Mouse (Mus musculus) R1 (cell line): ENCODE results near the gene Pnma1.

Experiments used
- DNase-seq: peaks from one replicate; pipeline ENCODE4 v3.0.0-alpha.2; 2018; ENCODE audit warnings: low read depth, low spot score

Pnma1 gene

DNA sequence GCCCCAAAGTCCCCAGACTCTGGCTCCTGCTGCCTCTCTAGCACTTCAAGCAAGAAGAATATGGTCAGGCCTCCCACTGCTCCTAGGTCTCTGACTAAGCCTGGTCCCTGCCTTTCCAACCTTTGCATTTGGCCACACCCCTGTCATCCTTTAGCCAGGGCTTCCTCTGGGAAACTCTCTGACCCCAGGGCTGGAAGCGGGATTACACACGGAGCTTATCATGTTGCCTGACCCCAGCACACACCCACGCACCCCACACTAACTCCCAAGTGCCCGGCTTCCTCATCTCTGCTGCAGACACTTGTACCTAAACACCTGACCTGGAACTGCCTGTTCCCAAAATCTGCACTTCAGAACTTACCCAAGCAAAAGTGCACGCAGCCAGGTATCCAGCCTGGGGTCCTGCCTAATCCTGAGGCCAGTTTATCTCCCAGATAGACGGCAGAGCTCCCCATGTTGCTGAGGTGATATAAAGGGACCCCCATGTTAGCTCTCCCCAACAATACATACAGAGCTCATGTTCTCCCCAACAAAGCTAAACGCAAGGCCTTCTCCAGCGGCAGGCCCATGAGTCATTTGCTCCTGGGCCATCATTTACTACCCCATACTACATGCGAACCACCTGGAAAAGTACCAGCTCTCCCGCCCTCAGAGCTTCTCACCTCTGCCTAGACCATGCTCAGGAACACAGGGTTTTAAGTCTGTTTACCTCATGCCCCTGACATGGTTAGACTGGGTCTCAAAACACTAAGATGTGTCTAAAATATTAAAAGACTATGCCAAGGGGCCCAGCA lies 30.6 kb upstream of the Pnma1 start:
- no peak for DNase-seq

DNA sequence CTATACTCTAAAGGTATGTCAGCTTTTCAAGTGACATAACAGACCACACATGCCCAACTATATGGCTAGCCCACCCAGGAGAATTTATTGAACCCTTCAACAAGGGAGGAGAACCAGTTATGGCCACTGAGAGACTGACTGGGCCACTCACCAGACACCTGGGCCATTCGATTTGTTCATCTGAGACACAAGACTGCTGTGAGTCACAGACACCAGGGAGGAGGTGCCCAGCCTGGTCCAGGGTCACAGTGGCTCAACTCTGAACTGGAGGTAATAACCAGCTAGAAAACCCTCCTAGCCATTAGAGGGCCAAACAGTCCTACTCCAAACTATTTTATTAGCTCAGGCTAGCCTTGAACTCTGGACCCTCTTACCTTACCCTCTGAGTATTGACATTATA lies 29.8 kb upstream of the Pnma1 start:
- no peak for DNase-seq

DNA sequence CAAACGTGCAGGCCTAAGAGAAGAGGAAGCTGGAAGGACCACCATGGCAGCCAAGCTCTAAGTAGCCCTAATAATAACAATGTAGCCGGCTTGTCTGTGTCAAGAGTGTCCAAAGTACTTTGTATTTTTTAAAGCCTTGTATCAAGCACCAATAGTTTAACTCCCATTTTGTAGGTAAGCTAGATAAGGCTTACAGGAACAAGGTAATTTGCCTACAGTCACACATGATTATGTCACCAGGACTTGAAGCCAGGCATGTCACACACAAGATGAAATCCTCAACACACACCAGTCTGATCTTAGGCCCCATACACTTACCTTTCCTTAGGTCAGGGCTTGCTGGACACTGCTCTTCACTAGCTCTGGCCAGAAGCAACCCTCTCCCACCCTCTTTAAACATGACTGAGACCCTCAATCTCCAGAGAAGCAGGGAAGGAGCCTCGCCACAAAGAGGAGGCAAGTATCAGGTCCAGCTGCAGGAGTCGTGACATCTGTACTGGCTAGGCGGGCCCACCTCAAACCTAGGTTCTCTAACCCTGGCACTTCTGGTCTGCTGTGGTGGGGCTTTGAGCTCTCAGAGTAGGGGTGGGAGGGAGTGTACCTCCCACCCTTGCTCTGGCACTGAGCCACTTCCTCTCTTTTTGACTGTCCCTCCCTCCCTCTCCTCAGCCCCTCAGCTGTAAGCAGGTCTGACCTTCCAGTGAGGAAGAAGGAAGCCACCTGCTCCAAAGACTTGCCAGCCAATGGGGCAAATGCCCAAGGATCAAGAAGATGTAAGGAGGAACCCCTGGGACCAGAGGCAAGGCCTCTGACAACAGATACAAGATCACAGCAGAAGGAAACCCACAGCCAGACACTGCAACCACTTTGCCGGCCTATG lies 28.8 kb upstream of the Pnma1 start:
- DNase-seq = no peak

DNA sequence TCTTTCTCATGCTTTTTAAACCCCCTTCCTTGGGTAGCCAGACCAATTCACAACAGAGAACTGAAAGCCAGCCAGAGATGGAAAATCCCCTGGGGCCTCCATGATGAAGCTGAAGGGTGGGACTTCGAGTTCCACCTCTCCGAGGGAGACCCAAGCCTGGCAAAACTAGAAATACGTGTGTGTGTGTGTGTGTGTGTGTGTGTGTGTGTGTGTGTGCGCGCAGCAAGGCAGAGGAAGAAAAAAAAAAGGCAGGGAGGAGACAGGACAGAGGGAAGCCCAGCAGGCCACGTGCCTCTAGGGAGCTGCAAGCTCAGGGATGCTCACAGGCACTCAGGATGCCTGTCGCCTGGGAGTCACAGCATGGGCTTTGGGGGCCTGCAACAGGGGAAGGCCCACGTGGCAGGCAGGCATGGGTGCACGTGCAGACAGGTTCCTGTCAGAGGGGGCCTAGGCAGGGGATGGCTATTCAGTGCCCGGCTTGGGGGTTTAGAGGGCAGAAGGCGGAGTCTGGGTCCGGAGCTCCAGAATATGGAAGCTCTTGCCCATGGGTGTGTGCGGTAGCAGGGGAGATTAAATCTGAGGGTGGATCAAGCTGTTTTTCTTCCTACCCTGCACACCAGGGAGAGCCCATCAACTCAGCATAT lies 28.0 kb upstream of the Pnma1 start:
- no peak for DNase-seq

DNA sequence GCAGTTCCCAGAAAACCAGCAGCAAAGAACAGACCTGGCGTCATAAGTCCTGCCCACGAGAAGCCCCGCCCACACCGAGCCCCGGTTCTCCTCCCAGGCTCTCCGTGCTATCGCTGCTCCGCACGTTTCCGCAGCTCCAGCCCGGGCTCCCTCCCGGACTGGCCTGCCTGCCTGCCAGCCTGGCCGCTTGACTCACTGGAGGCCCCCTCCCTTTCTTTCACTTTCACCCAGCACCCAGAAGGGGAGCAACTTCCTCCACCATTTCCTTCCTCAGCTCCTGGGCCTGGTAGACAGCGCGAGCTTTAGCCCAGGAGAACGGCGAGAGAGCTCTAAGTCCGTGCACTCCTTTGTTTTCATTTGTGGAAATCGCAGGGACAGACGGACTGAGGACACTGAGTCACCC lies 27.4 kb upstream of the Pnma1 start:
- DNase-seq = peak; percentile 68

DNA sequence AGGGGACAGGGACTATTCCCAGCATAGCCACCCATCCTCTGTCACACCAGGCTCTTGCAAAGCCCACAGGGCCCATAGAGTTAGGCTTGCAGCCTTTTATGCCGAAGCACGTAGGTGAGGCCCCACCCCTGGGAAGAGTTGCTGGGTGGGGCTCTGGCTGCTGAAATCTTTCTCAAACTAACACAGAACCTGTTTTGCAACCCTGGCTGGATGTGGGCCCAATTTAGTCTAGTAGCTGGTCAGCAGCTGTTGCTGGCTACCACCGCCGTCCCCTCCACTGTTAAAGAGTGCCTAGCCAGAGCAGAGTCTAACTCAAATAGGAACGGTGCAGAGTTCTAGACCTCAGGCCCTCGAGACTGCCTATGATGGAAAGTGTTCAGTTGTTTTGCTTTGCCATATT lies 26.6 kb upstream of the Pnma1 start:
- DNase-seq = peak; percentile 58

DNA sequence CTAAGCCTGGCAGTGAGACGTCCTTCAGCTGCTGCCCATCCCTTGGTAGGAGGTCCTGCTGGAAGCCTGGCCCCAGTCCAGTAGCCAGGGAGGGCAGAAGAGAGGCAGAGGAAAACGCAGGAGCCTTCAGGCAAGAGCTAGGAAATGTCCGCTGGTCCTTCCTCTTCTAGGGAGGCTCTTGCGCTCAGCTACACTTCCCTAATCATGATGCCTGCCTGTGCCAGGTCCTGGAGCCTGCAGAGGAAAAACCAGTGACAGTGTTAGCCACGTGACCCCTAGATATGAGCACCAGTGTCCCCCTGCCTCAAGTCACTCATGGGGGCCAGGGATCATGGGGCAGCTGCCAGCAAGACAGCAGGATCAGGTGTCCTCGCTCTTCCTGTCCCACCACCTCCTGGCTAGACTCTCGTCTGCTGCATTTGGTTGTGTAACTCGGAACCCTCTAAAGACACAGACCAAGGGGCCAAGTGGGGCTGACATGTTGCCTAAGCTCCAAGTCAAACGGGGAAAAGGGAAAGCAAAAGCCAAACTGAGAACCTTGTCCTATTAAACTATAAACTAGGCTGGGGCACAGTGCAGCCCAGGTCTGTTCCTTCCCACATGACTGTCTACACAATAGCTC lies 26.0 kb upstream of the Pnma1 start:
- DNase-seq = no peak

DNA sequence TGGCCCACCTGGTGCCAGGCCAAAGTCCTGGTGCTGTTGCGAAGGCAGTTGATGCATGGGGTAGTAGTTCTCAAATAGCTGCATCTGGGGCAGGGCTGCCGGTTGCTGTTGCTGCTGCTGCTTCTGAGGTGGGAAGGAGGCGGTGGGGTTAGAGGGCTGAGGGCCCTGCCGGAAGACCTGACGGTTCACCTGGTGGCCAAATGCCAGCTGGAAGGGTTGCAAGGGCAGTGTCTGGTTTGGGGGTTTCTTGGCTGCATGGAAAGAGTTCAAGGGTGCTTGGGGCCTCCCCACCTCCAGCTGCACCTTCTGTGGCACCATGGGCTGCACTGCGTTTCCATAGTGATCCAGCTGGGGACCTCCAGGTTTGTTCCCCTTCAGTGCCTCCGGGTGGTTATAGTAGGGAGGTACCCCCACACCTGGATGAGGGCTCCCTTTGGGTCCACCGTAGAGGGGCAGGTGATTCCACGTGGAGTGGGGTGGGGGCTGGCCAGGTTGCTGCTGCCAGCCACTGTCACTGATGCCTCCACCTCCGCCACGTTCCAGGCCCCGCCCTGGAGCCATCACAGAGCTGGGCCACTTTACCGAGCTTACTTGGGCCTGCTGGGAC lies 25.1 kb upstream of the Pnma1 start:
- DNase-seq = no peak

DNA sequence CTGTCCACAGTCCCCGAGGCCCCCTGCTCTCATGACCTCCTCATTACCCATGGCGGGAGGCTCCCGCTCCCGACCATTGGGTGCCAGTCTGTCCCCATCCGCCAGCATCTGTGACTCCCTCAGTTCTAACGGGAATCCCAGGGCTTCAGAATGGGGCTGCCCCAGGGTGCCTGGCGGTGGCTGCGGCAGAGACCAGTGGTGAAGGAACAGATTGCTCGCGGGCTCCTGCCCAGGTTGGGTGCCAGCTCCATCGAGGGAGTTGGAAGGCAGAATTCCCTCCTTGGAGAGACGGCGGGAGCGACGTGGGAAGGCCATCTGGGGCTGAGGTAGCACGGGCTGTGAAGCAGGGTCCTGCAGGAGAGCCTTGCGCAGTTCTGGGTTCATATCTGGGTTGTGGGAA lies 24.6 kb upstream of the Pnma1 start:
- no peak for DNase-seq

DNA sequence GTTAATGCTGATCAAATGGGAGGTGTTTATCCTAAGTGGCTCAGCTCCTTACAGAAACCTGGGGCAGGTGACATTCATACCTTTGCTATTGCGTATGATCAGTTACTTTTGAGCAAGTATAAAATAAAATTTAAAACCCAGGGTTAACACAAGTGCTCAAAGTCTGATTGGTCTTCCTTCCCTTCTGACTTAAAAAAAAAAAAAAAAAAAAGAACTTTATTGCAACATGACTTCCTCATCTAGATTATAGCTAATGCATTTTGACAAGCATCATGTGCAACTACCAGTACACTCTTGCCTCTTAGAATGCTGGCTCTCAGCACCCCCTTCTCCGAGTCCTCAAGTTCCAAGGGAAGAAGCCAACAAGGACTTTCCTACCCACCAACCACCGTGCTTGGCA lies 23.9 kb upstream of the Pnma1 start:
- DNase-seq = no peak

DNA sequence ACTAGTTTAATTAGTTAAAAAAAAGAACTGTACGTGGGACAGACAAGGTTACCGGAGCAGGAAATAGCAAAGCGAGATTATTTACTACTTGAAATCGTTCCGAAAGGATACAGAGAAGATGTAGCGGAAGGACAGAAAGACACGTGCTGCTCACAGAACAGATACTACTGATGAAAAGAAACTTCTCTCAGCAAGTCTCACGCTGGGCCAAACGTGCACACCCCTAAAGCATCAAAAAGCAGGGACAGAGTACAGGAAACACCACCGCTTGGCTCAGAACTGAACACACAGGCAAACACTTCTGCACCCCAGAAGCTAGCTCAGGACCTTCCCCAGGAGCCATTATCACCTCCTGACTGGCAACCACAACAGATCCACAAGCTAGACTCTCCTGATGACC lies 22.3 kb upstream of the Pnma1 start:
- DNase-seq = no peak

DNA sequence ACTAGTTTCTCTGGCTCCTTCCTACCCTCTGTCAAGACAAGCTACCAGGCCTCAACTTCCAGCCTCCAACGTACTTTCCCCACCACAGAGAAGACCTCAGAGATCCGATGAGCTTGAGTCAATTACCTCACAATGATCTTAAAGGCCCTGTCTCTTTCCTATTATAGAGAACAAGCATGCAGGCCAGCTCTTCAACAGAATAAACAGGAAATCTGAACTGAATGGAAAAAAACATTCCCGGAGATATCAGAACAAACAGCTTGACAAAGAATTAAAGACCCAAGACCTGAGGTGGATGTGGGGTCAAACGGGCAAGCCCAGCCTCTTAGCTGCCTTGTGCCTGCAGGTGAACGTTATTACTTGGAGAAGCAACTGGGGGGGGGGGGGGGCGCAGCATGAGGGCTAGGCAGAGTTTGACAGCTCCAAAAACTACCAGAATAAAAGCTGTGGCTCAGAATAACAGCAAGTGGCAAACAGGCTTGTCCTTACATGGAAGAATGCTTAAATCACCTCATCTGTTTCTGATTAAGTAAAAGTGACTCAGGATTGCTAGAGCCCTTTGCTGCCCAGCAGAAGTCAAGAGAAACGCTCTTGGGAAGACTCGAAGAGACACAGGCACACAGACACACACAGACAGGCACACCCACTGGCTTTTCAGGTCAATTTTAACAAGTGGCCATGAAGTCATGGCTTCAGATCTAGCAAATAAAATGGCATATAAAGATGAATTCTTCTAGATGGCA lies 17.5 kb upstream of the Pnma1 start:
- no peak for DNase-seq

DNA sequence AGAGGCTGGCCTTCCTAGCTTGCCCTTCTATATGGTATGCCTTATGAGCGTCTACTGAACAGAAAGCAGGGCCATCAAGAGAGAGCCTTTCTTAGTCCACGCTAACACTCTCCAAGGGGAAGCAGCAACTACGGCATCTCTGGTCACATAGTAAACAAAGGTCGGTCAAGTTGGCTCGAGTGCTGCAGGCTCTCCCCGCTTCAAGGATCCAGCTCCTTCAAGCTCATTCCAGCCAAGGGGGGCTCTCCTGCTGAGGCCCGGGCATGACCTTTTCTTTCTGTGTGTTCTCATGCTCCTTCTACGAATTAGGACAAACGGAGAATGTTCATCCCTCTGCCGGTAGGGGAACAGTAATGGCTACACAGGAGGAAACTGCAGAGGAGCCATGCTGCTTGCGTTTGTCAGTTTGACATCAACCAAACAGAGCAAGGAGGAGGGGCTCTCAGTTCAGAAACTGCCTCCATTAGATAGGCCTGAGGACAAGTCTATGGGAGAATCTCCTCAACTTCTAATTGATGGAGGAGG lies 15.4 kb upstream of the Pnma1 start:
- DNase-seq = peak; percentile 80

DNA sequence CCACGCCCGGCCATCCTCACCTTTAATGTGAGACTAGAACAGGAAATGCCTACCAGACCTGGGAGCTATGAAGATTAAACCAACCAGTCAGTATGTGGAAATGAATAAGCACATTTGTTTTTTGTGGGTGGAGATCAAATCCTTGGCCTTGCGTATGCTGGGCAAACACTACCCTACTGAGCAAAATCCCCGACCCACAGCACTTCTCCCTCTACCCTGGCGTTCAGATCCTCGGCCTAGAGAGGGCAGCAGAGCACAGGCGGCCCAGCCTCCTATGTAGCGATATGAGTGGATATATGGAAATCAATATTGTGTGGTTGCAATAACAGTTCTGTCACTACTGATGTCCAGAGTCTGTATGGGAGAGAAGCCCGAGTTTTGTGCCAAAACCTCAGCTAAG lies 14.8 kb upstream of the Pnma1 start:
- DNase-seq = peak; percentile 71

DNA sequence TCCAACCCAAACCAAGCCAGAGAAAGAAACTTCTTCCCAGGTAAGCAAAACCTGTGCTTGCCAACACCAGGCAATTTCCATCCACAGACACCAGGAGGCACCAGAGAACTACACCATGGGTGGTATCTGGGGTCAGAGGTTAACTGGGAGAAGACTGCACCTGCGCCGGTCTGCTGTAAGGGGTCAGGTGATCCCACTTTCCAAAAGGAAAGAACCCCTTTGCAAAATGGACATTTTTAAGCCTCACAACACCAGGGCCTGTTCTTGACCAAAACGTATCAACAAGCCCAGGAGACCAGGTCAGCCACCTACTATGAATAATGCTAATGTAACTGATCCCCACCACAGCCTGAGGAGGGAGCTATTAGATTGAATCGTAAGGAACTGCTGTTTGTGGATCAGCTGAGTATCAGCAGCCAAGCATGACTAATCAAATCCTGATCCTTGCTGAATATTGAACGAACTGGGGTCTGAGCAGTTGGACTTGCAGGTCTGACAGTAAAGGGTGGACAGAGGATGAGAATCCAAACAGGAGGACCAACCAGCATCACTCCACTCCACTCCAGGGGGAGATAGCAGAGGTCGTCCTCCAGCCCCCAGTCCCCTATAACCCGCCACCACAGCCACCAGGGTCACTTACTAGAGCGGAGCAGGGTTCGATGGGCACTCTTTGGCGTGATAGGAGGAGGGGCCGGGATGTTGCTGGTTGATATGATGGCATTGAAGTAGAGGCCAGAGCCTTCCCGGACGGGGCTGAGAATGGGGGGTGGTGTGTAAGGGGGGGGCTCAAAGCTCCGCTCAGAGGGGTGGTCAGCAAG lies 13.5 kb upstream of the Pnma1 start:
- DNase-seq = peak; percentile 88

DNA sequence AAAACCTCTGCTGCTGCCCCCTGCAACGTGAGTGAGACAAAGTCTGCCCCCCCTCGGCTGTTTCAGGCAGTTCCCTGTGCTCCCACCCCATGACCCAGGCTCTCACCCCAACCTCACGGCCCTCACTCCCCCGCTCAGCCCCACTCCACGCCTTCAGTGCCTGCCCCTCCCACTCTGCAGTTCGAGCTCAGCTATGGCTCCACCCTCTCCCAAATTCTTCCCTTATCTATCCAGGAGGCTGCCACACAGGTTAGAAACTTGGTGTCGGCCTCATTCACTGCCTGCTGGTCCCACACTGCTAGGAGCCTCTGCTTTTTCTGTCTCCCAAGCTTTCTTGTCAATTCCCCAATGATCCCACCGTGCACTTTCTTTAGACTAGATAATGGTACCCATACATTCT lies 12.8 kb upstream of the Pnma1 start:
- DNase-seq = peak; percentile 61

DNA sequence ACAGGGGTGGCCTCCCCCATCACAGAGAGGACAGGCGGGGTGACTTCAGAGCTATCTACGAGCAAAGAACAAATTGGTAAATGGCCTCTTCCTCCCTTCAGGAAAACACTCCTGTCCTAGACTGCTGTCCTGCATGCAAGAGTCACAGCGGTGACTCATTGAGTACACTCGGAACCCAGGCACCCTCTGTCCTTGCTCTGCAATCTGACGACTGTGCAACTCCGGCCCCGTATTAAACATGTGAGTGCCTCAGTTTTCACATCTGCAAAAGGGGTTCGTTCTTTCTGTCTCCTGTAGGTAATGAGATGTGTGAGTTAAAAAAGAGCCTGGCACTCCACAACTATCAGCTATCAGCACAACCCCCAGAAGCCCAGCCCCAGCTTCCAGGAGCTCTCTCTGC lies 12.2 kb upstream of the Pnma1 start:
- DNase-seq = no peak

DNA sequence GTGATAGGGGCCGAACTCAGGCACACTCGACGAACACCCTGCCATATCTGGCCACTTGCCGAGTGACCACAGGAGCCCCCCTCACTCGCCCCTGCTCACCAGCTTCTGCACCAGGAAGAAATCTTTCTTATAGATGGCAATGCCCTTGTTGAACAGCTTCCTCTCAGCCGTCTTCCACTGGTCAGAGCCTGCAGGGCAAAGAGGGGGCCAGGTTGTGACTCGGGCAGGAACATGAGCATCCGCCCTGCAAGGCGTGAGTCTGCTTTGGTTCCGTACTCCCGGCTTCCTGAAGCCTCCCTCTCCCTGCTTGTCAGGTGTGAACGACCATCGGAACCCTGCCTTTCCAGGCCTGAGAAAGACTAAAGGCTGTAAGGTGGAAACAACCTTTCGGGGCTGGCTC lies 9.9 kb upstream of the Pnma1 start:
- no peak for DNase-seq

DNA sequence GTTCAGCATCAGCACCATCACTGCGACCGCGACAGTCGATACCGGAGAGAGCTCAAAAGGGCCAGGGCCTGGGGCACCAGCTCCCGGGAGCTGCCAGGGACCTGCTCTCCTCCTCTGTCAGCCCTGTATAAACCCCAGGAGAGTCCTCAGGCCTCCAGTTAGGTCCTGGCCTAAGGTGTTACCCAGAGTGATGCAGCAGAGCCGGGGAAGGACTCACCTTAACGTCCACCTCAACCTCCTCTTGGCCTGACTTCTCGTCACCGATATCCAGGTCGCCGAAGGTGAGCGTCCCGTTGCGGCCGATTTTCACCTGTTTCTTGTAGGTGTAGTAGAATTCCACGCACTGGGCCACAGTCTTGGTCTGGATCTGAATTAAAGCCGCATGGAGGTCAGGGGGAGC lies 7.9 kb upstream of the Pnma1 start:
- no peak for DNase-seq

DNA sequence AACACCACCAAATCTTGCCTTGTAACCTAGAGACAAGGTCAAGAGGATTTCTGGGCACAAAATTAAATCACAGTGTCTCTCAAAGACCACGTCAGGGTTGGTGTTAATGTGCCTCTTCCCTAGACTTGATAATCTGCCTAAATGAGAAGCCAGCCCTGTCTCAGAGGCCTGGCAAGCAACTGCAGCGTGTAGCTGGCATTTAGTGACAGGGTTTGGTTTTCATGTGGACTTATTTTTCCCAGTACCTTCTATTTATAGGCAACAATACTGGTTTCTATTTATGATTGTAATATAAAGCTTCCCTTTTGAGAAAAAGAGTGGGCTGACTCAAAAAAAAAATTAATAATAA lies 7.2 kb upstream of the Pnma1 start:
- no peak for DNase-seq
